Mouse (Mus musculus) layer of hippocampus, adult 8-10 months (tissue): ENCODE data around the gene Purb. TPM values are rescaled to one million over a fixed set of nuclear protein-coding genes. Genes with fewer than 3 reads are reported as not detected.
"Not testable (repeated sequence)": the region's sequence is repeated elsewhere in the genome, so short reads cannot be mapped to it uniquely, and the experiment has no call there.

ENCODE experiments used
- DNase-seq, 2 experiments: peaks; one replicate each; pipeline ENCODE4 v3.0.0; 2022; ENCODE audit warnings: low spot score in 2 of 2
- total RNA-seq, 4 experiments: library from RNA; stranded (reverse); gene quantifications; 2 replicates each; pipeline ENCODE4 v1.2.4; 2022

Purb gene
- total RNA-seq, 4 experiments from 2014 or later, result 202 to 239 (median 220) TPM

DNA sequence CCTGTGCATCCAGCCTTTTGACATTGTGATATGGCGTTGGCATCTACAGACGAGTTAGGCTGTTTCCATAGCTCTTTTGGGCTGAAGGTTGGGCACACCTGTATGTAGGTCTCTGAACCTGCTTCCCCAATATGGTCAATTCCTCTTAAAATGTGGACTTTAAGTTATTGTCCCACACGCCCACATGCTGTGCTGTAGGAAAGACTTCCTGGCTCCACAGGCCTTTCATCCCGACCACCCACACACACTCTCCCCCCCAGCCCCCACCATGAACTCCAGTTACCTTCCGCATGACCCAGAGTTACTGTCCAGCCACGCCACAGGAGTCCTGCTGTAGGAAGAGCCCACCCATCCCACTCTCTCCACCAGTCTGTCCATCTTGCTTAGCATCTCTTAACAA is 11.2 kb upstream of the Purb start:
- no peak for DNase-seq

DNA sequence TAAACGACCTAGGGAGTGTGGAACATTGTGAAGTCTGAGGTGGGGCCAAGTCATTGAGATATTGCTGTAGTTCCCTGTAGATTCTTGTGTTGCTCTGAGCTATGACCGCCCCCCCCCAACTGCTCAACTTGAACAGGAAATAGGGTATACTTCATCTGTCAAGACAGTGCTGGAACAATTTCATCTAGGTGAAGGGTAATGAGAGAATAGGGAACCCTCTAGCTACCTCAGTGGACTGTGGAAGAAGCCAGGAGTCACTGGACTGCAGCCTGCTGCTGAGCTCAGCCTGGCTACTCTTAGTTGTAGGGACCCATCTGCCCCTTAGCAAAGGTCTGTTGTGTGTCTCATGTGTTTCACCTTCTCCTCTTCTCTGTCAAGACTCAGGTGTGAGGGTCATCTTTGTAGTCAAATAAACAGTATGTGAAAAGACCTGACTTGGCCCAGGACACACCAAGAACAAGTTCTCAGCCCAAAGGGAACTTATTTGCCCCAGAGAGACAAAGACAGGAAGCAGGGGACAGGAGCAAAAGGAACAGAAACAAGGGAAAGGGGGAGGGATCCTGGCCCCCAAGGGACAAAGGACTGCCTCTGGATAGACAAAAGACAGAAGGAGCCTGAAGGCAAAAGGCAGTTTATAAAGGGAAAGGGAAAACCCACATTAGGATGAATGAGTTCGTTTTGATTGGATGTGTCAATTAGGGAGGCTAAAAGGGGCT is 8.7 kb upstream of the Purb start:
- no peak for DNase-seq

DNA sequence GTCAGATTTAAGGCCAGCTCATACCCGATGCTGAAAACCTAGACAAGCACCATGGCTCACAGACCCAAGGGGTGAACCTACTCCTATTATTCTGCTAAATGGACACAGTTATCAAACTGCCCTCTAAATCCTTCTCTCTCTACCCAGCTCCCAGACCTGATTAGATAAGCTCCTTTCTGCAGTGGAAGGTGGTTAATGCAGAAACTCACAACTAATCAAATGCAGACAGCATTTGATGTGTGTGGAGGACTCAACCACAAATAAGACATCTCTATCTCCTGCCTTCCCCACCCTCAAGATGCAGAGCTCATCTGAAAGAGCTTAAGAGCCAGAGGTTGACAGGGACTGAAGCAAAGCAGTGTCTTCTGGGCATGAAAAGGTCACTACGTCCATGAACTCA is 7.4 kb upstream of the Purb start:
- DNase-seq, result no peak

DNA sequence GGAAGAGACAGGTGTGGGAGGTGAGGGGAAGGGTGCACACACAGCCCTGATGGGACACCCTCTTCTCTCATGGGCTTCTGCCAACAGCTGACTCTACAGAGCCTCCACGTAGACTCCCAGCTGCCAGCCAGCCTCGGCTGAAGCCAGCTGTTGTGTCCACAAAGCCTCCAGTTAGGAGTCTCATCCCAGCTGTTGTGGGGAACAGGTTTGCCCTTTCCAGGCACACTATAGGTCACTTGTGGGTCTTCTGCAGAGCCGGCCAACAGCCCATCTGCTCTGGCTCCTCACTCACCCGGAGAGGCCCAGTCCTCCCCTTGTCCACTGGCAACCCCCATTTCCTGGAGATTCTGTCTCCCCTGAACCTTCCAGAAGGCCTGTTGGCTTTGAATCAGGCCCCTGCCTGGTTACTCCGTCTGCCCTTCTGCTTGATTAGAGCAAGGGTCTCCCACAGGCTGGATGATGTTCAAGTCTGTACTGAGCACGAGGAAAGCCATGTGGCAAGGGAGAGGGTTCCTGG is 6.0 kb upstream of the Purb start:
- no peak for DNase-seq

DNA sequence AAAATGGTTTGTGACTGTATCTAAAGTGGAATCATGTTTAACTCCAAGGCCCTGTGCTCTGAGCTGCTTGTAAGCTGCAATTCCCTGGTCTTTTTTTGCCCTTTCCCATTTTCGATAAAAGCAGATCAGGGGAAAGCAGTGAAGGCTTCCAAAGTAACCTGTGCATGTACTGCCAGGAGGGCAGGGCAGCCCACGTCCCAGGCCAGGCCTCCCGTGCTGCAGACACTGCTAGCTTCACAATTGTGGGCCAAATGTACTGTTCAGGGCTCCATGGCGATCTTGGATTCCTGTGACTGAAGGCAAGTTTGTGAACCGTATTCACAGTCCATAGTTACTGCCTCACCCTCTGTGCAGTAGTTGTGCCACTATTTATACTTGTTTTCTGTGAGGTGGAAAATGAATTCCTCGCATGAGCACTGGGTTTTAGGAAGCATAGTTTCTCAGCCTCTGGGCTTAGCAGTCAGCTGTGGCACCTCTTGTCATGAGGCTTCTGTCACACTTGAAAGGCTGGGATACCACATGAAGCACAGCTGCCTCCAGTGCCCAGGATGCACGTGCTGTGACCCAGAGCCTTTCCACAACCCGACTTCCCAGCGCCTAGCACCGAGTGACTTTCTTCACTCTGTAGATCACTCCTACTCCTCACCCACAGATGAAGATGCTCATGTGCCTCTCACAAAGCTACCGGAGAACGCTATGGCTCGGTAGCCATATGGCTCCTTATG is 5.1 kb upstream of the Purb start:
- no peak for DNase-seq

DNA sequence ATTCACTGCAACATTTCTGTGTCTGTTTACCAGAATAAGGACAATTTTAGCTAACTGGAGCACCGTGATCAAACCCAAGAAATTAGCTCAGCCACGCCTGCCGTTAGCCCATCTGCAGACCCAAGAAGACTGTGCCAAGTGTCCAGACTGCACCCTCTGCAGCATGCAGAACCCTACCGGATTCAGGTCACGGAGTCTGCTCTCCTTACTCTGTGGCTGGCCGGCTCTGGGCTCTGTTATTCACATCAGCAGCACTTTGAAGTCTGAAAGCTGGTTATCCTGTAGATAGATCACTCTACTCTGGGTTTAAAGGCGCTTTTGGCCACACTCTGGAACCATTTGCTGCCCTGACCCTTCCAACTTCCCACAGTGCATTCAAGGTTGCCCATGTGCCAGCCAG is 4.5 kb upstream of the Purb start:
- DNase-seq, result no peak

DNA sequence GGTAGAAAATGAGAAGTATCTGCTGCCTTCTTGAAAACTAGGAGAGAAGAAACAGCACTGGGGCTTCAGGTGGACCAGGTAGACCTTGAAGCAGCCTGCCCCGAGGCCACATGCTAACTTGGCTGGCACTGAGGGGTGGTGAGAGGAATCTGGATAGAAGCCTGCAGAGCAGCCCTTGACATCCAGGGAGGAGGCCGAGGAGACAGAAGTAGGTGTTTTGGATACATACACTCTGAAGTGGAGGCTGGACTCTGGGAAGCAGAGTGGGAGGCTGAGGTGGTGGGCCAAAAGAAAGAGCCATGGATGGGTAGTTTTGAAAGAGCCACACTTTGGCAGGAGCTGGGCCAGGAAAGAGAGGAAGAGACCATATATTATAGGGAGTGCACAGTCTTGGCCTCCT is 3.5 kb upstream of the Purb start:
- DNase-seq, result no peak

DNA sequence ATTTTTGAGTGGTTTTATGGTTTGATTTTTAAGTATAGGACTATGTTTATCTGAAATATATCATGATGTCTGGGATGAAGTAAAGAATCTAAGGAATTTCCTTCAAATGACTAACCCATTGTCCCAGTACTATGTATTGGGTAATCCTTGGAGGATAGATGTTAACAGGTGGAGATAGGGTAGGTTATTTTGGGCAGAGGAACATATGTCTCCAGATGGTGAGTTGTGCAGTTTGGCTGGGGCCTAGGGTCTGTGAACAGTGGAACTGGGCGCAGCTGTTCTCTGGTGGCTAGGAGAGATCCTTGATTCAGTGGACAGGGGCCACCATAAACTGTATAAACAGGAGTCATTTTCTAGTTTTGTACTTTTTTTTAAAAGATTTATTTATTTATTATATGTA is 1.6 kb upstream of the Purb start:
- DNase-seq, result no peak

DNA sequence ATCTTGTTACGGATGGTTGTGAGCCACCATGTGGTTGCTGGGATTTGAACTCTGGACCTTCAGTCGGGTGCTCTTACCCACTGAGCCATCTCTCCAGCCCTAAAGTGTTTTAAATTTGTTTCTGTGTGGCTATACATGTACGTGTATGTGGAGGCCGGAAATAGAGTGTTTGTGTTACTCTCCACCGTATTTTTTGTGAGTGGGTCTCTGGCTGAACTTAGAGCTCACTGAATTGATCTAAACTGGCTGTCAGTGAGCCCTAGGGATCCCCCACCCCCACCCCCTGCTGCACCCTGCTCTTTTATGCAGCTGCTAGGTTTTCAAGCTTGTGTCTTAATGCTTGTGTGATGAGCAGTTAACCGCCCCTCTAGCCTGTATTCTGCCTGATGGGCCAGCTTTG is 1.2 kb upstream of the Purb start:
- DNase-seq, result no peak

DNA sequence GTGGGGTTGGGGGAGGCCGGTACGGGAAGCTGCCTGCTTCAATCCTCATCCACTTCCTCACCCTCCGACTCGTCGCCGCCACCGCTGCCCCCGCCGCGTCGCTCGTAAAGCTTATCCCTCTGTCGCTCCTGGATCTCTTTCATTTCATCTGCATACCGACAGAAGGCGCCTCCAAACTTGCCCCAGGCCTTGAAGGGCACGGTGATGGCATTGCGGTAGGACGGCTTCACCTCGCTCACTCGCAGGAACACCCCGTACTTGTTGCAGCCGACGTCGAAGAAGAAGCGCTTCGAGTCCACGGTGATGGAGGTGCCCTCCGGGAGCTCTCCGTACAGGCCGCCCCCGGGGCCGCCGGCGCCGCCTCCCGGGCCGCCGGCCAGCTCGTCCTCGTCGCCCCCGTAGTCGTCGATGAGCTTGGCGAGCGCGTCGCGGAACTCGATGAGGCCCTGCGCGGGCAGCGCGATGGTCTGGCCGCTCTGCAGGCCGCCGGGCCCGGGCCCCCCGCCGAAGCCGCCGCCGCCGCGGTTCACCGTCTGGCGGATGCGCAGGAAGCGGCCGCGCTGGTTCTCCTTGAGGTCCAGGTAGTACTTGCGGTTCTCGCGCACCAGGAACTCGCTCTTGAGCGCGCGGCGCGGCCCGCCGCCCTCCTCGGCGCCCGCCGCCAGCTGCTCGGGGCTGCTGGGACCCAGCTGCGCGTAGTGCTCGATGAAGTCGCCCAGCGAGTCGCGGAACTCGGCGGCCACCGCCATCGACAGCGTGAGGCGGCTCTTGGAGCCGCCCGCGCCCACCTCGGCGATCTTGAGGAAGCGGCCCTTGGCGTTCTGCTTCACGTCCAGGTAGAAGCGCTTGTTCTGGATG is 614 bp downstream of the Purb start:
- peak in 1 of 2 experiments; percentile 46 for DNase-seq

DNA sequence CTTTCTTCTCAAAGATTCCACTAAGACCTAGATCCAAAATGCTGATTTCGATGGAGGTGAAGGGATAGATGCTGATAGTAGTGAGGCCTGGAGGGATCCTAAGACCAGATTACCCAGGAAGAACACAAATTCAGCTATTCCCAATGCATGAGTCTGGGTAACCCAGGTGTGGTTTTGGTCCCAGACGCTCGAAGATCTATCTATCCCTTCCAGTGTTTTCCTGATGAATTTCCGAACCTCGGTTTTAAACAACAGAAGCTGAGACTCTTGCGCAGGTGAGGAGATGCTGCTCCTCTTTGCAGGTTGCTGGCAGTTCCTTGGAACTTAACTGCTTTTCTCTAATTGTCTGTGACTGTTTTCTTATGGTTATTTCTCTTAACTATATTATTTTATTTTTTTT is 1.3 kb downstream of the Purb start:
- DNase-seq, result no peak

DNA sequence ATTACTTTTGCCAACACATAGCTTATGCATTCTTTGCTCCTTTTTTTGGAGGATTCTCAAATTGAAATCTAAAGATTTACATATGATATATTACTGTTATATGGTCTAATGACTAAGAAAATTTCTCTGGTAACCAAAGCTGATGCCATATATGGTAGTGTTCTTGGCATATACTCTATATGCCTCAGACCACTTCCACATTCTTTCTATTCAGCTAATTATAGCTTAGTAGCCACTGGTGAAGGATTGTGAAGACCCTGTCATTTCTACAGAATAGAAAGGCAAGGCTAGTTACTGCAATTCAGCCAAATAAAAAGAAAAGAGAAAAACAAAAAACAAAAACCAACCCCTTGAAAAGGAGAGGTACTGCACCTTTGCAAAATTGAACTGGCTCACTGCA is 3.6 kb downstream of the Purb start:
- no peak for DNase-seq

DNA sequence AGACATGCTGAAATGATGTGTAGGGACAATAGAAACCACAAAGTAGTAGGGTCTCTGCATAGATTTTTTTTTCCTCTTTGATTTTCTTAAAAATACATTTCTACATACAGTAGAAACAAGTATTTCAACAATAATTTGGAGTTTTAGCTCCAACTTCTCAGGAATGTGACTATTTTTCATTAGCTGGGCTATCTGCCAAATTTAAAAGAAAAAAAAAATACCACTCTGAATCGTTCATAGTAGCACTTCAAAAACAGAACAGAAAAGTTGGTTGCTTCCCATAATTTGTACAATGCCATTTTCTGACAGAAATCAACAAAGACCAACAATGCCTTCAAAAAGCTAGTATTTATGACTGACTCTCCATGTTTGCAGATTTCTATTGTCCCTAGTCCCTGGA is 4.2 kb downstream of the Purb start:
- no peak for DNase-seq

DNA sequence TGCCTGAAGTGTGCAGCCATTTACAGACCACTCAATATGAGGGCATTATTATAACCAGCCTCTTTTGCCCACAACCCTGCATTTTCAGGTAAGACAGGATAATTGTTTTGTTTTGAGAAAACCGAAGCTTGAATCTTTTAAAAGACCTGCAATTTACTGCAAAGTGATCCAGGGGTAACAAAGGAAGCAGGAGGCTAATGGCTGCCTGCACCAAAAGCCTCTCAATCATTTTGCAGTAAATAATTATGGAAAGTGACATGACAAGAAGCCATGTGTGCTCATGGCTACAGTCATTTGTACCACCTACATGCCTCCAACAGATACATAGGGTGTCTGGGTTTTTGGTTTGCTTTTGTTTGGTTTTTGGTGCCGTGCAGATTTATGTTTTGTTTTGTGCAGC is 4.7 kb downstream of the Purb start:
- DNase-seq, result no peak

DNA sequence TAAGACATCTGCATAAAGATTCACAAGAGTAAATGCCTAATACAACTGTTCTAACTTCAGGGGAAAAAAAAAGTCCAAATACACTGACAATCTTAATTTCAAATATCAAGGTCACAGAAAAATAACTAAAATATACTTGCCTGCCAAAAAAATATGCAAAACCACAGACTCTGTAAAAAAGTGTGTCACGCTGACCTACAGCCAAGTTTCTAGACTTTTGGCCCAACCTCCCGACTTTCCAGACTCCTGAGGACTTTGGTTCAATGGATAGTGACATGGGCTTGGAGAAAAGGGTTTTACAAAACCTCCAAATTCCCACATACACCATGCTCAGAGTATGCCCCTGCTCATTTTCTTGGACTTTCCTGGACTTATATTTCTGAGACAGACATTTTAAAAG is 7.2 kb downstream of the Purb start:
- no peak for DNase-seq

DNA sequence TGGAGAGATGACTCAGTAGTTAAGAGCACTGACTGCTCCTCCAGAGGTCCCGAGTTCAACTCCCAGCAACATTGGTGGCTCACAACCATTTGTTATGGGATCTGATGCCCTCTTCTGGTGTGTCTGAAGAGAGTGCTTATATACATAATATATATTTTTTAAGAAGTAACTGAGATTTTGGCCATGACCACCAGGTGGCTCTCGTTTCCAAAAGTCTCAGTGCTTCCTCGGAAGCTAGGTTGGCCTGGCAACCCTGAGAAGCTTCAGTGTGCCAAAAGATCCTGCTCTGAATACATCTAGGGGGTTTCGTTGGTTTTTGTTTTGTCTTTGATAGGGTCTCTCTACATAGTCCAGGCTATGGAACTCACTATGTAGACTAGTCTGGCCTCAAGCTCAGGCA is 10.6 kb downstream of the Purb start:
- DNase-seq, result peak in 1 of 2 experiments; percentile 44

DNA sequence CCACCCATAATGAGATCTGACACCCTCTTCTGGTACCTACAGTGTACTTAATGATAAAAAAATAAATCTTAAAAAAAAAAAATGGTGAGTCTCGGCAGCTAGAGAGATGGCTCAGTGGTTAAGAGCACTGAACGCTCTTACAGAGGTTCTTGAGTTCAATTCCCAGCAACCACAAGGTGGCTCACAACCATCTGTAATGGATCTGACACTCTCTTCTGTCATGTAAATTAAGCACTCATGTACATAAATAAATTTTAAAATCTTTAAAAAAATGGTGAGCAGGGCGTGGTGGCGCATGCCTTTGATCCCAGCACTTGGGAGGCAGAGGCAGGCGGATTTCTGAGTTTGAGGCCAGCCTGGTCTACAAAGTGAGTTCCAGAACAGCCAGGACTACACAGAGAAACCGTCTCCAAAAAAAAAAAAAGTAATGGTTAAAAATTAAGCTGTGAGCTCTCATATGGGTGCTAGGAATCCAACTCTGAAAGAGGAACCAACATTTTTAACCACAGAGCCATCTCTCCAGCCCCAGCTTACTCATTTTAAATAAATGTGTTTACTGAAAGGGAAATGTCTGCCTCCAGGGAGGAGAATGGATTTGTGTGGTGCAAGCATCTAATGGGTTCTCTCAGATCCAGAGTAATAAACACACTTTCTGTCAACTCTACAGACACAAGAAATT is 12.4 kb downstream of the Purb start:
- no peak for DNase-seq

DNA sequence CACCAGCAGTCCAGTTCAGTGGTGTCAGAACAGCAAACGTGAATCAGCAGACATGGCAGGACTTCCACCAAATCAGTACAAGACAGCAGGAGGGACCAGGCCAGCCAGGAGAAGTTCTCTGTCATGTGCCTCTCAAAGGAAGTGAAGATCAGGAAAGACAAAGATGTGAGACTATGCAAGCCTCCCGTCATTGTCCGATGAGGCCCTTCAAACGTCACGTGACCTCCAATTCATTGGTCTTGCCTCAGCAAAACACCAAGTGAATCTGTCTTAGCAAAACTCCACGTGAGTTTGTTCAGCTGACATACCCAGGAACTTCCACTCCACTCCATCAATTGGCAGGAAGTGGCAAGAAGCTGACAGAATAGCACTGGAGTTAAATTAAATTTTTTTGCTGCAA is 19.6 kb downstream of the Purb start:
- DNase-seq, result no peak

DNA sequence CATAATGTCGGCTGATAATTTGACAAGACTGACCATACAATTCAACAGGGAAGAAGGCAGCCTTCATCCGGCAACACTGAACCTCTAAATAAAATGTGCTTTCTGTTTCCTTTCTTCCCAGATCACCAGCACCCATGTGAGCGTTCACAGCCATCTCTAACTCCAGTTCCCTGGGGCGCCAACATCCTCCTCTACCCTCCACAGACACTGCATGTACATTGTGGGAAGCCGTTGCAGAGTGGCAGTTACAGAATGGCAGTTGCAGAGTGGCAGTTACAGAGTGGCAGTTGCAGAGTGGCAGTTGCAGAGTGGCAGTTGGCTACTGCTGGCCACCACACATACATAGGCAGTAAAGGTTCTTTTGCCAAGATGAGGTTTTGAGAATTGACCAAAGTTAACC is 27.6 kb downstream of the Purb start:
- not testable (repeated sequence) for DNase-seq

DNA sequence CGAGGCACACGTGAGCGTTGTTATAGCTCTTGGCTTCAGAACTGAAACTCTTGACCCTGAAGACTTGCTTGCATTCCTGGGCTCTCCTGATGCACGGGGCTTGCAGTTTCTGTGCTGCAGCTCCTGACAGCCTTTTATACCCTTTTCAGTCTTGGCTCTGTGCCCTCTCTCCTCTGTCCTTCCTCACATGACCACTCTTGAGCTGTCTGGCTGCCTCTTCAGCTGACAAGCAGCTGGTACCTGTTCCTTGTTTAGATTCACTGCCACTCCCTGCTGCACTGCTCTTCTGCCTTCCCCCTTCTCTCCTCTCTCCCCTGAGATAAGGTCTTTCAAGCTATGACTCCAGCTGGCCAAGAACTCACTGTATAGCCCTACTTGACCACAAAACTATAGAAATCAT is 28.2 kb downstream of the Purb start:
- DNase-seq, result no peak

DNA sequence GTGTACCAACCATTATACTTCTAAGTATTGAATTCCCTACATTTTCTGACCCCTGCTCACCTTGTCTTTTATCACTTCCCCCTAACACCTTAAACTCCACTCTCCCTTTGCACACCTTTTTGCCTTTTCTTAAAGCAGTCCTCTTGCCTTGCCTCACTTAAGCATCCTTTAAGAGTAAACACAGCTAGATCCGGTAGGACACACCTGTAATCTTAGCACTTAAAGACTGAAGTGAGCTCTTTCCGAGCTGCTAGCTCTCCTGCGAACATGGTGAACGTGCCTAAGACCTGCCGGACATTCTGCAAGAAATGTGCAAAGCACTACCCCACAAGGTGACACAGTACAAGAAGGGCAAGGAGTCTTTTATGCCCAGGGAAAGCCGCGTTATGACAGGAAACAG is 29.8 kb downstream of the Purb start:
- DNase-seq, result no peak

DNA sequence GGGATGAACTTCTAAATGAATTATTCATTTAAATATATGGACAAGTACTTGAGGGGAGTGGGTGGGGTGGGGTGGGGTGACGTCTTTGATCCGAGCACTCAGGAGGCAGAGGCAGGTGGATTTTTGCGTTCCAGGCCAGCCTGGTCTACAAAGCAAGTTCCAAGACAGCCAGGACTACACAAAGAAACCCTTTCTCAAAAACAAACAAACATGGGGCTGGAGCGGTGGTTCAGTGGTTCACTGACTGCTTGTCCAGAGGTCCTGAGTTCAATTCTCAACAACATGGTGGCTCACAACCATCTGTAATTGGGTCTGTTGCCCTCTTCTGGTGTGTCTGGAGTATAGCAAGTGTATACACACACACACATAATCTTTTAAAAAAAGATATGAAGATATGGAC is 30.3 kb downstream of the Purb start:
- no peak for DNase-seq
